Mouse (Mus musculus) frontal cortex, postnatal 25 days (tissue): ENCODE measurements around the gene Chka.

Source experiments
- DNase-seq, 2 experiments: peaks; one replicate each; pipeline ENCODE4 v3.0.0; 2022; ENCODE audit warnings: low spot score in 2 of 2

The Chka gene

GRCm38 (mm10) chr19:3889096-3889495 is 37.5 kb downstream of the Chka start:
- no peak for DNase-seq

GRCm38 (mm10) chr19:3890181-3890580 is 38.6 kb downstream of the Chka start:
- DNase-seq: no peak

- no peak for DNase-seq
Observed at GRCm38 (mm10) chr19:3893545-3894116, 42.1 kb downstream of the Chka start.

DNA sequence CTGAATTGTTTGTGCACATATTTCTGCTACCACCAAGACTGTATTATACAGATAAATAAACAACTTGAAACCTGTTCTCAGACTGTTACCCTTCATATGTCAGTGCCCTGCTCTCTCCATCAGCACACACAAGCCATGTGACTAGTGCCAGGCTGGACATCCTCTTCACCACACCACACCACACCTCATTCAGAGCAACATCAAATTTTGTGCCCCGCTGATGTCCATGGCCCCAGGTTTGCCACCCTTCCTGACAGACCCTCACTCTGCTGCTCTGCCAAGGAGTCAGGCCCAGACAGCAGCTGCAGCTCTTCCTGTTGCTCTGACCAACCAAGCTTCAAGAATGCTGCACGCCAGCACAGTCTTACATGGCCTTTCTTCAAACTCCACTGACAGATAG is 42.7 kb downstream of the Chka start:
- DNase-seq: no peak

GRCm38 (mm10) chr19:3895171-3895631 is 43.6 kb downstream of the Chka start:
- DNase-seq: no peak

DNA sequence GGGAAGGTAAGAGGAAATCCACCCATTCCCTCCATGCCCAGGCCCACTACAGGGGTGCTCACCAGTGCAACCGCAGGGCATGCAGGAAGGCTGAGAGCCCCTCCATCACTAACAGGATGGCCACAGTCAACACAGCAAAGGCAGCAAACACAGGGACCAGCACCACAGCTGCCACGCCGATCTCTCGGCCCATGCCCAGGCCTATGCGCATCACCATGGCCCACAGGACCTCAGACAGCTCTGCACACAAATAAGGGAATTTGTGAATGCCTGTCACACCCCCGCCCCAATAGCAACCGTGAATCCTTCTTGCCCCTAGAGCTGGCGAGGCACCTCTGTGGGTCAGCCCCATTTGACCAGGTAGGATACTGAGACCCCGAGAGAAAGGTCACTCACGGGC is 44.6 kb downstream of the Chka start:
- DNase-seq: no peak

DNA sequence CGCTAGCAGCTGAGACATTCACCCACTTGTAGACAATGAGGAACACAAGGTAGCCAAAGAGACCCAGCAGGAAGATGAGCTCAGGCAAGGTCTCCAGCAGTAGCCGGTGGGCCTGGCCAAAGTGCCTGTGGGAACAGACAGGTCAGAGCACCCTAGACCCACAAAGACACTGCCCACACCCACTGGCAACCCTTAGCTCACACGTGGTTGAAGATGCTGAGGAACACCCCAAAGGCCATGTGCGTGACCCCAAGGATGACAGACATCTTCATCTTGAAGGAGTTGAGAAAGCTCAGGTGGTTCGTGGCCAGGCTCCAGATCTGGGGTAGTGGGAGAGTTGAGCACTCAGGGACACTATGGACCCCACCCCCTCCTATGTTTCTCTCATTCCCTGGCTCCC is 46.0 kb downstream of the Chka start:
- no peak for DNase-seq

- no peak for DNase-seq
Observed at GRCm38 (mm10) chr19:3898952-3899351, 47.4 kb downstream of the Chka start.

DNA sequence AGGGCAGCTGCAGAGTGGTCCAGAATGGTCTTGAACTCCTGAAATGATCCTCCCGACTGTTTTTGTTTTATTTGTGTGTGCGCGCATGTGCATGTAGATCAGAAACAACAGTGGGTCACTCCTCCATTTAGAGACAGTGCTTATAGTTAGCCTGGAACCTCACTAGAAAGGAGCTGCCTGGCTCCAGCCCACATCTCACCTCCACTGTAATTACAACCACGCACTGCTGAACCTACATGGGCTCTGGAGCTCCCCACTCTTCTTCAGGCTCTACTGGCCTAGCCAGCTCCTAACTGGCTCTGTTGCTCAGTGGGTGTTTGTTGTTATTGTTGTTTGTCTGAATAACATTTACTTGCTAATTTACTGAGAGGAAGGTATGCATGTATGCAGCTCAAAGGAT is 48.0 kb downstream of the Chka start:
- no peak for DNase-seq

DNA sequence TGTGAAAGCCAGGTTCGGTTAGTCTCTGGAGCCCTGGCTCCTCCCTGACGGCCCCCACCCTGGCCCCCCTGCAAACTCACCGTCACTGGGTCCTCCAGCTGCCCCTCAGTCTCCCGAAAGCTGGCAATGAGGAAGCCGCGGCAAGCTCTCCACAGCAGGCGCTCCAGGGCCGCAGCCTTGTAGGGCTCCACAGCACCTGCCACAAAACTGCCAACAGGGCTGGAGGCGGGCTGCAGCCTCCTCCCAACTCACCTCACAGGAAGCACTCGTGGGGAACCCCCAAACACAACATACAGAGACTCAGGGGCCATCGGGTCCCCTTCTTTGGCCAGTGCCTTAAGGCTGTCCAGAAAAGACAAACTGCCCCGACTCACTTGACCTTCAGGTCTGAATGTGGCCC is 51.4 kb downstream of the Chka start:
- no peak for DNase-seq

DNA sequence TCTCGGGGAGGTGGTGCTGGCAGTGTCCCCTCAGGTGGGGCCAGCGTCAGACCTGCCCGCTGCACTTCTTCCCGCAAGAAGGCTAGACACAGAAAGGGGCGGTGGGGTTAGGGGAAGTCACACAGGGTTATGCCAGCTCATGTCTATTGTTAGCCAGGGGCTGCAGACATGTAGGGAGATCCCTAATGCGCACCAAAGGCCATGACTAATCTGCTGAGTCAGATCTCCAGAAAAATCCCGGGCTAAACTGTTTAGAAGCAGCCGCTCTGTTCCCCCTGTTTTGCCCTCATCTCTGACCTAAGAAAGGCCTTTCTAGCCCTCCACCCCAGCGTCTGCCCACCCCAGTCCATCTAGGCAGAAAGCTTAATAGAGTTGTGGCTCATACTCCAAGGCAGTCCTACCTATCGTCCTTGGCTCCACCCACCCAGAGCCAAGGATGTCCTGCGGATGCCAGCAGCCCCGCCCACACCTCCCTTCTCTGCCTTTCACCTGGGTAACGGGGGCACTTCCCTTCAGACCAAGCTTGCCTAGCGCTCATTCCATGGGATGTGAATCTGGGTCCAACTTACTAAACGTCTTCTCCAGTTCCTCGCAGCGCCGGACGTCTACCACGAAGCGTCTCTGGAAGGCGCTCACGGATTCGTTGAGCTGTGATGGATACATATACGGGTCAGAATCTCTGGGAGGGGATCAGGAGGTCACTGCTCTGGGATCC is 52.2 kb downstream of the Chka start:
- no peak for DNase-seq

DNA sequence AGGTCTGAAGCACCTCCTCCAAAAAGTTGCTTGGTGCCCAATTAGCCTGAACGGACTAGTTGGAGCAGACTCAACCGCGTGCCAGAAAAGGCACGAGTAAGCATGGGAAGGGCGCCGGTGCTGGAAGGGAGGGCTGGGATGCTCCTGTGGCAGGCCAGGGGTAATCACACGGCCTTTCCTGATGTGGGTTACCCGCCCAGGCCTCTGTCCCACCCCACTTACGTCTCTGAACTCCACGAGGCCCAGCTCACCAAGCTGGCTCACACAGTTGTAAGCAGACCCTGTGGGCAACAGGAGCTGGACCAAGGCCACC is 52.7 kb downstream of the Chka start:
- no peak for DNase-seq

DNA sequence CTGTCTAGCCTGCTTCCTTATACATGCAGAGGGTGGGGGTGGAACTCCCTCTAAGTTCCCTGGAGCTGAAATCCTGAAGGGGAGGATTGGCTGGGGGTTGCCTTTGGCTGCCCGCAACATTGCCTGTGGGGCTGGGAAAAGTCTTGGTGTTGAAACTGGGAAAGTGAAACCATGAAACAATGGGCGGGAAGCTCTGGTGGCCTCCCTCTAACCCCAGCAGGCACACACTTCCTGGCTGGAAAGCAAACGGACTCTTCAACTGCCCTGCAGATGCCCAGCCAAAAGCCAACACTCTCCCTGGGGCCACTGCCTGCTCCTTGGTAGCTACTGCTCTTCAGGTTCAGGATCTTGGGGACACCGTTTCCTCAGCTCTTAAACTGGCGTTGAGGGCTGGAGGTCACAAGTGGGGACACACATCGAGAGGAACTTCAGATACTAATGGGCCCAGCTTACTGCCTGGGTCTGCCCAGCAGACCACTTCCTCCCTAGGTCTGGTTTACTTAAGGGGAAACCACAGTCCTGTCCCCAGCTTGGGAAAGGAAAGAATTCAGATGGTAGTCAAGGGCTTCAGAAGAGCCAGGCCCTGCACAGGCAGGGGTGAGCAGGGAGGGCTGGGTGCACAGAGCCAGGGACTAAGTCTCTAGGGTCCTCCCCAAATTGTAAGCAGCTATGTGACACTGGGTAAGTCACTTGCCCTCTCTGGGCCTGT is 53.8 kb downstream of the Chka start:
- DNase-seq: no peak

DNA sequence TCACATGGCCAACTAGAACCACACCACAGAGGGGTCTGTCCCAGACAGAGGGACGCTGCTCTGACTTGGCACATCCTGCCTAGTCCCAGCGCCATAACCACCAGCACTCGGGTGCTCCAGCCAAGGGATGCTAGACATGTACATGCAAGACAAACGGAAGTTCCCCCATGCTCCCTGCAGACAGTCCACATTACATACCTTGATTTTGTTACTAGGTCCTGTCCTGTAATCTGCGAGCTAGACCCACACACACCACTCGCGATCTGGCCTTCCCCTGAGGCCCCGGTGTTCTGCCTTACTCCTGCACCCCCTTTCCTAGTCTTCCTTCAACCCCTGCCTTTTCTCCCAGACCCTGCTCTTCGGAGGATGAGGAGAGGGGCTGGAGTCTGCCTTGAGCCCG is 54.8 kb downstream of the Chka start:
- DNase-seq: no peak

GRCm38 (mm10) chr19:3906795-3907786 is 55.5 kb downstream of the Chka start, which contains the start of gene Tcirg1:
Tcirg1 (minus strand) TSS chr19:3907133.
- peak in 1 of 2 experiments; percentile 48 for DNase-seq

DNA sequence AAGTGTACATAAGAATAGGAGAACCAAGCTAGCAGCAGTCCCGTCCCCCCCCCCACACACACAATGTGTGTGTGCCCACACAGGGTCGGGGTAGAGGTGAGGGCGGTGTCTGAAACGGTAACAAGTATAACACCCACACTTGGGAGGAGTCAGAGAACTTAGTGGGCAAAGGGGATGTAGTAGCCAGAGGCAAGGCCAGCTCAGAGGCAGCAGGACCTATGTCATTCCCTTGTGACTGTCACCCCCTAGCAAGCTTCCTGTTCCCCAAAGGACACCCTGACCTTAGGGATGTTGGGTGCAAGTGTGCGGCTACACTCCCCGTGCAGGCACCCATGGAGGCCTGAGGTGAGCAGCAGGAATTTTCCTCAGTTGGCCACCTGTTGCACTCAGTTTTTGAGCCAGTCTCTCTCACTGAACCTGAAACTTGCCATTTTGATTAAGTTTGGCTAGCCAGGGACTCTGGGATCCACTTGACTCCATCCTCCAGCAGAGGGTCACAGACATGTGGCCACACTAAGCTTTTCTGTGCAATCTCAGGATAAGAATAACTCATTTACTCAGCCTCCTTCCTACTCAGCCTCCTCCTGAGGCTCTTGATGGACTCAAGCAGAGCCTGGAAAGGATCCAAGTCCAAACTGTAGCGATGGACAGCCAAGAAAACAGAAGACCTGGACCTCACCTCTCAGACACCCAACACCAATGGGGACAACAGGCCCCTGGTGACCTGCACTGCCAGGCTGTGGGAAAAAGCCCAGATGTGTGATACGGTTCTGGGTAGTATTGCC is 56.5 kb downstream of the Chka start:
- DNase-seq: no peak

GRCm38 (mm10) chr19:3910206-3910605 is 58.6 kb downstream of the Chka start:
- DNase-seq: no peak

GRCm38 (mm10) chr19:3912337-3913204 is 61.0 kb downstream of the Chka start, which contains the start of gene Ndufs8:
Ndufs8 (minus strand) TSS chr19:3912774.
- peak; percentile 86 to 87 for DNase-seq

GRCm38 (mm10) chr19:3913692-3914091 is 62.1 kb downstream of the Chka start:
- DNase-seq: no peak

- DNase-seq: no peak
Observed at GRCm38 (mm10) chr19:3914535-3914934, 63.0 kb downstream of the Chka start.
